ENCODE assay signal across 24 mouse cellular contexts in genomic region chr1:52256916-52257315, GRCm38 (mm10).
"Had no signal": no experiment of that assay in that cellular context is flagged by ENCODE, and none has a peak within 500 bp of the region (broad histone marks: within the 10 kb centered on the region; RNA-seq: fewer than 3 reads in every experiment).

No protein-coding gene starts in this region.

- H3K36me3 ChIP-seq: heart, embryonic 13.5 days; heart, embryonic 15.5 days; hindbrain, embryonic 13.5 days; hindbrain, embryonic 15.5 days; kidney, embryonic 15.5 days; limb, embryonic 10.5 days; limb, embryonic 12.5 days; liver, embryonic 13.5 days had no signal

- H3K4me2 ChIP-seq: heart, embryonic 11.5 days; heart, embryonic 13.5 days; heart, embryonic 15.5 days; hindbrain, embryonic 13.5 days; hindbrain, embryonic 15.5 days; kidney, embryonic 15.5 days; limb, embryonic 12.5 days; liver, embryonic 11.5 days; liver, embryonic 13.5 days had no signal

- ATAC-seq: hindbrain, postnatal 0 days had no signal

- H3K27me3 ChIP-seq: heart, embryonic 13.5 days; heart, embryonic 15.5 days; hindbrain, embryonic 13.5 days; hindbrain, embryonic 15.5 days; kidney, embryonic 15.5 days; limb, embryonic 12.5 days; liver, embryonic 13.5 days had no signal

- H3K4me3 ChIP-seq: gastrocnemius, adult 2 months; heart, embryonic 13.5 days; heart, embryonic 15.5 days; hindbrain, embryonic 13.5 days; hindbrain, embryonic 15.5 days; kidney, embryonic 15.5 days; layer of hippocampus, adult 2 months; left cerebral cortex, adult 2 months; limb, embryonic 10.5 days; limb, embryonic 12.5 days; liver, embryonic 13.5 days had no signal

- H3K4me1 ChIP-seq: heart, embryonic 15.5 days; hindbrain, embryonic 13.5 days; hindbrain, embryonic 15.5 days; liver, embryonic 13.5 days had no signal

- DNase-seq: gastrocnemius, adult 2 months; gastrocnemius, postnatal 10 days; gastrocnemius, postnatal 25 days; heart, adult 18-20 months; heart, postnatal 14 days; heart, postnatal 36 days; kidney, adult 2 months; kidney, adult 9 months; kidney, postnatal 36 days; liver; liver, embryonic 13.5 days had no signal

- H3K9me3 ChIP-seq: heart, embryonic 13.5 days; heart, embryonic 15.5 days; hindbrain, embryonic 13.5 days; hindbrain, embryonic 15.5 days; kidney, embryonic 15.5 days; limb, embryonic 10.5 days; limb, embryonic 12.5 days; liver, embryonic 13.5 days had no signal

- H3K9ac ChIP-seq: heart, embryonic 13.5 days; heart, embryonic 15.5 days; hindbrain, embryonic 13.5 days; hindbrain, embryonic 15.5 days; kidney, embryonic 15.5 days; limb, embryonic 12.5 days; liver, embryonic 13.5 days had no signal

- H3K27ac ChIP-seq: gastrocnemius, adult 2 months; heart, embryonic 13.5 days; heart, embryonic 15.5 days; hindbrain, embryonic 13.5 days; hindbrain, embryonic 15.5 days; hindbrain, postnatal 0 days; kidney, embryonic 15.5 days; kidney, postnatal 0 days; layer of hippocampus, adult 2 months; left cerebral cortex, adult 2 months; limb, embryonic 10.5 days; limb, embryonic 12.5 days; liver, embryonic 13.5 days had no signal
